Mouse (Mus musculus) forebrain, embryonic 12.5 days (tissue): ENCODE measurements around the gene Clcn5. TPM values are rescaled to one million over a fixed set of nuclear protein-coding genes. Genes with fewer than 3 reads are reported as not detected.

ENCODE experiments used
- ATAC-seq: fragments of 200-750 bp; cut with Nextera tagmentation; 2 replicates; pipeline ENCODE4 v1.8.0; 2017; ENCODE audit warnings: moderate TSS enrichment; ENCODE audit not compliant: low FRiP score
- H3K27ac ChIP-seq: fragments of 300-500 bp; sonication (generic); 2 replicates; pipeline ENCODE4 v1.5.1; 2016; ENCODE audit warnings: mild to moderate bottlenecking
- H3K27me3 ChIP-seq: fragments of 300-500 bp; sonication (generic); 2 replicates; pipeline ENCODE4 v1.6.1; 2016; ENCODE audit warnings: mild to moderate bottlenecking
- H3K36me3 ChIP-seq: fragments of 300-500 bp; sonication (generic); replicated peaks from 2 replicates; pipeline ENCODE4 v1.6.1; 2016; ENCODE audit warnings: mild to moderate bottlenecking
- H3K4me1 ChIP-seq: fragments of 300-500 bp; sonication (generic); 2 replicates; pipeline ENCODE4 v1.6.1; 2016
- H3K4me2 ChIP-seq: fragments of 300-500 bp; sonication (generic); 2 replicates; pipeline ENCODE4 v1.6.1; 2016; ENCODE audit warnings: mild to moderate bottlenecking, moderate library complexity
- H3K4me3 ChIP-seq: fragments of 300-500 bp; sonication (generic); replicated peaks from 2 replicates; pipeline ENCODE4 v1.5.1; 2016; ENCODE audit warnings: mild to moderate bottlenecking
- H3K9ac ChIP-seq: fragments of 300-500 bp; sonication (generic); 2 replicates; pipeline ENCODE4 v1.6.1; 2016; ENCODE audit warnings: mild to moderate bottlenecking
- H3K9me3 ChIP-seq: fragments of 300-500 bp; sonication (generic); 2 replicates; pipeline ENCODE4 v1.6.1; 2016
- WGBS: fragments of 180-500 bp; shearing (Covaris S2); methylation state at CpG from one replicate; pipeline ENCODE4 v1.1.7; 2016; 5-methylcytosine and 5-hydroxymethylcytosine counted together
- polyA plus RNA-seq: library from polyadenylated mRNA; unstranded; fragments of >200 nt; fragmentation: Nextera tagmentation; extraction: Ambion mirVana; gene quantifications from 2 replicates; pipeline ENCODE4 v1.2.1, GENCODE M21; 2016

The Clcn5 gene
- polyA plus RNA-seq, 1 experiment from 2014 or later: 13.4 TPM

GRCm38 (mm10) chrX:7287051-7287734 is 32.0 kb downstream of the Clcn5 start:
- H3K9me3 ChIP-seq: no peaks in the 10 kb centered on the region
- no peaks in the 10 kb centered on the region for H3K36me3 ChIP-seq
- no peak overlapping the region for H3K4me2 ChIP-seq
- H3K4me3 ChIP-seq: no peak overlapping the region
- H3K9ac ChIP-seq: no peak overlapping the region
- no peak overlapping the region for H3K27ac ChIP-seq
- WGBS: 88% methylated on average over 2 of the region's 2 CpGs
- no peaks in the 10 kb centered on the region for H3K4me1 ChIP-seq
- no peak for ATAC-seq
- no peaks in the 10 kb centered on the region for H3K27me3 ChIP-seq

GRCm38 (mm10) chrX:7282636-7283035 is 36.5 kb downstream of the Clcn5 start:
- 74% methylated on average over 1 of the region's 1 CpGs for WGBS

GRCm38 (mm10) chrX:7279722-7280121 is 39.4 kb downstream of the Clcn5 start:
- Histone ChIP-seq H3K9ac (no peak overlapping the region), H3K4me1 (no peaks in the 10 kb centered on the region), H3K36me3 (no peaks in the 10 kb centered on the region), H3K27me3 (no peaks in the 10 kb centered on the region), H3K27ac (no peak overlapping the region), H3K4me3 (no peak overlapping the region), H3K4me2 (no peak overlapping the region), H3K9me3 (no peaks in the 10 kb centered on the region)
- 67% methylated on average over 5 of the region's 5 CpGs for WGBS
- no peak for ATAC-seq

More at GRCm38 (mm10) chrX:7282636-7283035, 36.5 kb downstream of the Clcn5 start:
- ATAC-seq: no peak
- no peak overlapping the region for H3K4me2 ChIP-seq
- H3K9me3 ChIP-seq: no peaks in the 10 kb centered on the region
- H3K9ac ChIP-seq: no peak overlapping the region
- H3K36me3 ChIP-seq: no peaks in the 10 kb centered on the region
- H3K4me3 ChIP-seq: no peak overlapping the region
- no peaks in the 10 kb centered on the region for H3K4me1 ChIP-seq
- no peak overlapping the region for H3K27ac ChIP-seq
- no peaks in the 10 kb centered on the region for H3K27me3 ChIP-seq

- Histone ChIP-seq H3K4me1 (no peaks in the 10 kb centered on the region), H3K9ac (no peak overlapping the region), H3K27ac (no peak overlapping the region), H3K27me3 (no peaks in the 10 kb centered on the region), H3K36me3 (no peaks in the 10 kb centered on the region), H3K9me3 (no peaks in the 10 kb centered on the region), H3K4me2 (no peak overlapping the region), H3K4me3 (no peak overlapping the region)
- no peak for ATAC-seq
- WGBS: 80% methylated on average over 6 of the region's 6 CpGs
These were observed 42.6 kb downstream of the Clcn5 start for GRCm38 (mm10) chrX:7276564-7276963.

- no peak overlapping the region for H3K4me3 ChIP-seq
- H3K36me3 ChIP-seq: no peaks in the 10 kb centered on the region
- no peaks in the 10 kb centered on the region for H3K27me3 ChIP-seq
- 93% methylated on average over 5 of the region's 5 CpGs for WGBS
- H3K4me1 ChIP-seq: no peaks in the 10 kb centered on the region
- H3K27ac ChIP-seq: no peak overlapping the region
- H3K9ac ChIP-seq: no peak overlapping the region
- H3K4me2 ChIP-seq: no peak overlapping the region
- no peak for ATAC-seq
- no peaks in the 10 kb centered on the region for H3K9me3 ChIP-seq
These were observed 58.0 kb downstream of the Clcn5 start for GRCm38 (mm10) chrX:7261149-7261548.

GRCm38 (mm10) chrX:7260400-7261113 is 58.6 kb downstream of the Clcn5 start:
- Histone ChIP-seq H3K27ac (no peak overlapping the region), H3K4me1 (no peaks in the 10 kb centered on the region), H3K9ac (no peak overlapping the region), H3K4me3 (no peak overlapping the region), H3K36me3 (no peaks in the 10 kb centered on the region), H3K27me3 (no peaks in the 10 kb centered on the region), H3K4me2 (no peak overlapping the region), H3K9me3 (no peaks in the 10 kb centered on the region)
- WGBS: 85% methylated on average over 5 of the region's 5 CpGs
- ATAC-seq: no peak

GRCm38 (mm10) chrX:7259718-7260117 is 59.4 kb downstream of the Clcn5 start:
- Histone ChIP-seq H3K36me3 (no peaks in the 10 kb centered on the region), H3K4me1 (no peaks in the 10 kb centered on the region)

GRCm38 (mm10) chrX:7256022-7256421 is 63.1 kb downstream of the Clcn5 start:
- Histone ChIP-seq H3K9ac (no peak overlapping the region), H3K4me1 (no peaks in the 10 kb centered on the region), H3K27me3 (no peaks in the 10 kb centered on the region), H3K27ac (no peak overlapping the region), H3K4me2 (no peak overlapping the region), H3K4me3 (no peak overlapping the region), H3K9me3 (no peaks in the 10 kb centered on the region), H3K36me3 (no peaks in the 10 kb centered on the region)
- 70% methylated on average over 3 of the region's 3 CpGs for WGBS
- ATAC-seq: no peak

More at GRCm38 (mm10) chrX:7259718-7260117, 59.4 kb downstream of the Clcn5 start:
- no peak overlapping the region for H3K4me3 ChIP-seq
- ATAC-seq: no peak
- no peaks in the 10 kb centered on the region for H3K27me3 ChIP-seq
- no peak overlapping the region for H3K9ac ChIP-seq
- 92% methylated on average over 3 of the region's 3 CpGs for WGBS
- H3K27ac ChIP-seq: no peak overlapping the region
- H3K9me3 ChIP-seq: no peaks in the 10 kb centered on the region
- H3K4me2 ChIP-seq: no peak overlapping the region

GRCm38 (mm10) chrX:7204099-7204498 is 115.1 kb downstream of the Clcn5 start:
- no peaks in the 10 kb centered on the region for H3K27me3 ChIP-seq
- no peak overlapping the region for H3K4me3 ChIP-seq
- no peak overlapping the region for H3K9ac ChIP-seq
- H3K36me3 ChIP-seq: no peaks in the 10 kb centered on the region
- H3K4me2 ChIP-seq: no peak overlapping the region
- ATAC-seq: no peak
- 81% methylated on average over 5 of the region's 5 CpGs for WGBS
- no peaks in the 10 kb centered on the region for H3K9me3 ChIP-seq
- H3K27ac ChIP-seq: no peak overlapping the region
- H3K4me1 ChIP-seq: no peaks in the 10 kb centered on the region

GRCm38 (mm10) chrX:7203535-7203934 is 115.6 kb downstream of the Clcn5 start:
- no peaks in the 10 kb centered on the region for H3K36me3 ChIP-seq
- H3K9me3 ChIP-seq: no peaks in the 10 kb centered on the region
- H3K4me1 ChIP-seq: no peaks in the 10 kb centered on the region
- H3K27me3 ChIP-seq: no peaks in the 10 kb centered on the region
- H3K9ac ChIP-seq: no peak overlapping the region
- 82% methylated on average over 3 of the region's 3 CpGs for WGBS
- no peak overlapping the region for H3K27ac ChIP-seq
- H3K4me2 ChIP-seq: no peak overlapping the region
- H3K4me3 ChIP-seq: no peak overlapping the region
- no peak for ATAC-seq

- Histone ChIP-seq H3K36me3 (no peaks in the 10 kb centered on the region), H3K4me1 (no peaks in the 10 kb centered on the region), H3K27ac (no peak overlapping the region), H3K9me3 (no peaks in the 10 kb centered on the region), H3K9ac (no peak overlapping the region), H3K27me3 (no peaks in the 10 kb centered on the region), H3K4me3 (no peak overlapping the region), H3K4me2 (no peak overlapping the region)
- ATAC-seq: no peak
- WGBS: 73% methylated on average over 1 of the region's 1 CpGs
These were observed 121.3 kb downstream of the Clcn5 start for GRCm38 (mm10) chrX:7197833-7198232.

- 79% methylated on average over 4 of the region's 4 CpGs for whole genome bisulfite sequencing
- H3K27ac ChIP-seq: no peak overlapping the region
- no peak overlapping the region for H3K4me3 ChIP-seq
- no peak overlapping the region for H3K4me2 ChIP-seq
- H3K36me3 ChIP-seq: no peaks in the 10 kb centered on the region
- H3K9me3 ChIP-seq: no peaks in the 10 kb centered on the region
- no peaks in the 10 kb centered on the region for H3K27me3 ChIP-seq
- H3K4me1 ChIP-seq: no peaks in the 10 kb centered on the region
- H3K9ac ChIP-seq: no peak overlapping the region
- ATAC-seq: no peak
These were observed 128.3 kb downstream of the Clcn5 start for GRCm38 (mm10) chrX:7190816-7191215.

GRCm38 (mm10) chrX:7188311-7188807 is 130.8 kb downstream of the Clcn5 start:
- peak overlapping the region; percentile 49 for H3K4me2 ChIP-seq
- H3K27ac ChIP-seq: peak overlapping the region; percentile 89
- no peaks in the 10 kb centered on the region for H3K36me3 ChIP-seq
- peak overlapping the region; percentile 49; the same call in 1 of the 2 replicates for H3K9ac ChIP-seq
- ATAC-seq: peak; percentile 92
- WGBS: 13% methylated on average over 17 of the region's 17 CpGs
- H3K4me1 ChIP-seq: no peaks in the 10 kb centered on the region
- peak overlapping the region; percentile 42 for H3K4me3 ChIP-seq
- no peaks in the 10 kb centered on the region for H3K27me3 ChIP-seq
- no peaks in the 10 kb centered on the region for H3K9me3 ChIP-seq
